Mouse (Mus musculus): ENCODE measurements around the gene Rab17. TPM values are rescaled to one million over a fixed set of nuclear protein-coding genes. Genes with fewer than 3 reads are reported as not detected.
A peak's percentile ranks its signal among the peaks of the same experiment; 100 is the strongest.

Gene Rab17
- polyA plus RNA-seq, 1 experiment from 2014 or later = 21.3 TPM

DNA sequence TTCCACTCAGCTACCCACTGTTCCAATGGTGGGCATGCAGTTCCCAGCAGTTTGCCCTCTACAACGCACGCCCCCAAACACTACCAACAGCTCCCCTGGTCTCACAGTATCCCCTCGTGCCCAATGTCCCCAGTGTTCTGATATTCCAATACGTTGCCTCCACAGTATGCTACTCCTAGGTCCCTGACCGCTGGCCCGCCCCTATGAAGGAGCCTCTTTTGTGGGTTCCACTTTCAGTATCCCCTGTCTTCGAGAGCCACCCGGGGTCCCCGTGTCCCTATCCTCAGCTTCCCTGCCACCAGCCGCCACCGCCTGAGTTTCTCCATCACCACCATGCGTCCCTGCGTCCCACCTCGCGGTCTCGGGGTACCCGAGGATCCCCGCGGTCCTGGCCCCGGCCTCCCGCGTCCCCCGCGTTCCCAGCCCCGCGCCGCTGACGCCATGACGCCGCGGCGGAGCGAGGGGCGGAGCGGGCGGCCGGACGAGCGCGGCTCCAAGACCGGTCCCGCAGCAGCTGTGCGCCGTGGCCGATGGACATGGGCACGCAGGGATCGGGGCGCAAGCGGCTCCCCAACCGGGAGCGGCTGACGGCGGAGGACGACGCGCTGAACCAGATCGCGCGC lies 28.9 kb upstream of the Rab17 start, which contains the start of gene Lrrfip1:
Lrrfip1 (plus strand) TSS at position 470 of the 623 bp plus-strand sequence.
- no peaks in the 10 kb centered on the region for H3K9me3 ChIP-seq (replicated peaks; ENCODE audit: low read length)
- no peaks in the 10 kb centered on the region for H3K27me3 ChIP-seq (ENCODE audit: insufficient read depth, low read length)
- peak within 1 kb of the TSS; percentile 60 for H3K4me3 ChIP-seq (replicated peaks; ENCODE audit: low read depth, low read length)
- TF ChIP-seq CTCF (IDR thresholded peaks at IDR 0.05; ENCODE audit: low read depth) = no peak
- H3K36me3 ChIP-seq (ENCODE audit: insufficient read depth, low read length) = no peaks in the 10 kb centered on the region
- WGBS = 2% methylated on average over 56 of the region's 59 CpGs
- no peak within 1 kb of the TSS for H3K27ac ChIP-seq
- DNase-seq (ENCODE audit: low spot score) = peak; percentile 63
- peak; percentile 62 for ATAC-seq (replicated peaks; ENCODE audit: low FRiP score, low read depth)
- H3K4me2 ChIP-seq (ENCODE audit: low read length) = peak within 1 kb of the TSS; percentile 80
- H3K4me1 ChIP-seq (replicated peaks; ENCODE audit: insufficient read depth, low read length) = peaks cover 9% of the 10 kb centered on the region; the same call in 1 of the 2 replicates
- peak within 1 kb of the TSS; percentile 66 for H3K9ac ChIP-seq (ENCODE audit: low read depth, low read length)

GRCm38 (mm10) chr1:90997641-90998040 lies 28.2 kb upstream of the Rab17 start:
- no peak for ATAC-seq (replicated peaks; ENCODE audit: low FRiP score, low read depth)
- TF ChIP-seq CTCF (IDR thresholded peaks at IDR 0.05; ENCODE audit: low read depth) = no peak
- Histone ChIP-seq H3K9me3 (replicated peaks; ENCODE audit: low read length) (no peaks in the 10 kb centered on the region), H3K27me3 (ENCODE audit: insufficient read depth, low read length) (no peaks in the 10 kb centered on the region), H3K4me3 (replicated peaks; ENCODE audit: low read depth, low read length) (no peak overlapping the region), H3K4me2 (ENCODE audit: low read length) (no peak overlapping the region), H3K27ac (no peak overlapping the region), H3K9ac (ENCODE audit: low read depth, low read length) (no peak overlapping the region), H3K36me3 (ENCODE audit: insufficient read depth, low read length) (no peaks in the 10 kb centered on the region), H3K4me1 (replicated peaks; ENCODE audit: insufficient read depth, low read length) (peaks cover 9% of the 10 kb centered on the region; the same call in 1 of the 2 replicates)
- WGBS = 84% methylated on average over 5 of the region's 5 CpGs
- no peak for DNase-seq (ENCODE audit: low spot score)

DNA sequence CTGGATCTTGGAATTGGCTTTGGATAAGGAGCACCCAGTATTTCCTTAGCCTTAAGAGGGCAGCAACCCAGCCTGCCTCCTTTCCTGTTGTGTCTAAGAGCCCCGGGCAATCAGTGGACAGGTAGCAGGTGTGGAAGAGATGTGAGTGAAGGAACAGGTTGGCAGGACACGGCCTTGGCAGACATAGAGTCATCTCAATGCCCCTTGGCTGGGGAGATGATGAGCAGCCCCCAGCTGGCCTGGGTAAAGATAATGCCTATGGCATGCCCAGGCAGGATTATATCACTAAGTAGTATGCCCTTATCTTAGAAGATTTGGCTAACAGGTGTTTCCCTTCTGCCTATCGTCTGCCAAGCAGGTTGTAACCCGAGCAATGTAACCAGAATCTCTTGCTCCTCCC lies 27.7 kb upstream of the Rab17 start:
- Histone ChIP-seq H3K4me3 (replicated peaks; ENCODE audit: low read depth, low read length) (no peak overlapping the region), H3K4me2 (ENCODE audit: low read length) (no peak overlapping the region), H3K9me3 (replicated peaks; ENCODE audit: low read length) (no peaks in the 10 kb centered on the region), H3K9ac (ENCODE audit: low read depth, low read length) (no peak overlapping the region), H3K27ac (no peak overlapping the region), H3K4me1 (replicated peaks; ENCODE audit: insufficient read depth, low read length) (peaks cover 9% of the 10 kb centered on the region; the same call in 1 of the 2 replicates), H3K27me3 (ENCODE audit: insufficient read depth, low read length) (no peaks in the 10 kb centered on the region), H3K36me3 (ENCODE audit: insufficient read depth, low read length) (no peaks in the 10 kb centered on the region)
- WGBS = 59% methylated on average over 4 of the region's 4 CpGs
- TF ChIP-seq CTCF (IDR thresholded peaks at IDR 0.05; ENCODE audit: low read depth) = no peak
- ATAC-seq (replicated peaks; ENCODE audit: low FRiP score, low read depth) (no peak), DNase-seq (ENCODE audit: low spot score) (no peak)

- Histone ChIP-seq H3K9ac (ENCODE audit: low read depth, low read length) (no peak overlapping the region), H3K36me3 (ENCODE audit: insufficient read depth, low read length) (no peaks in the 10 kb centered on the region), H3K4me3 (replicated peaks; ENCODE audit: low read depth, low read length) (no peak overlapping the region), H3K27ac (no peak overlapping the region), H3K27me3 (ENCODE audit: insufficient read depth, low read length) (no peaks in the 10 kb centered on the region), H3K4me2 (ENCODE audit: low read length) (no peak overlapping the region), H3K4me1 (replicated peaks; ENCODE audit: insufficient read depth, low read length) (peaks cover 9% of the 10 kb centered on the region; the same call in 1 of the 2 replicates), H3K9me3 (replicated peaks; ENCODE audit: low read length) (no peaks in the 10 kb centered on the region)
- ATAC-seq (replicated peaks; ENCODE audit: low FRiP score, low read depth) (no peak), DNase-seq (ENCODE audit: low spot score) (no peak)
- whole genome bisulfite sequencing = 92% methylated on average over 1 of the region's 1 CpGs
- no peak for TF ChIP-seq CTCF (IDR thresholded peaks at IDR 0.05; ENCODE audit: low read depth)
Observed at GRCm38 (mm10) chr1:90995916-90996315, 26.5 kb upstream of the Rab17 start.

DNA sequence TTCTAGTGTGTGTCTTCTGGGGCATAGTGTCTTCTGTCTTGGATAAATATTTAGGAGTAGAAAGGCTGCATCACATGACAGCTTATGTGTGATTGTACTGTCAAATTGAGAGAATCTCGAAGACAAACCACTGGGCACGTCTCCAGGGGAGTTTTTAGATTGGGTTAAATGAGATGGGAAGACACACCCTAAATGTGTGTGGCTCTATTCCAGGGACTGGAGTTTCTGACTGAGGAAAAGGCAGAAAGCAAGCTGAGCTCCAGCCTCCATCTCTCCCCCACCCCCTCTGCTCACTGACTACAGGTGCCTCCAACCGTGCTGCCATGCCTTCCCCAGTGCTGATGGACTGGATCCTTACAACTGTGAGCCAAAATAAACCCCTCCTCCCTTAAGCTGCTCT lies 11.9 kb upstream of the Rab17 start:
- no peak for TF ChIP-seq CTCF (IDR thresholded peaks at IDR 0.05; ENCODE audit: low read depth)
- no peaks in the 10 kb centered on the region for H3K9me3 ChIP-seq (replicated peaks; ENCODE audit: low read length)
- H3K27ac ChIP-seq = no peak overlapping the region
- no peak for DNase-seq (ENCODE audit: low spot score)
- no peaks in the 10 kb centered on the region for H3K27me3 ChIP-seq (ENCODE audit: insufficient read depth, low read length)
- WGBS = 64% methylated on average over 3 of the region's 3 CpGs
- H3K4me2 ChIP-seq (ENCODE audit: low read length) = no peak overlapping the region
- no peak overlapping the region for H3K9ac ChIP-seq (ENCODE audit: low read depth, low read length)
- H3K36me3 ChIP-seq (ENCODE audit: insufficient read depth, low read length) = no peaks in the 10 kb centered on the region
- ATAC-seq (replicated peaks; ENCODE audit: low FRiP score, low read depth) = no peak
- H3K4me1 ChIP-seq (replicated peaks; ENCODE audit: insufficient read depth, low read length) = no peaks in the 10 kb centered on the region
- no peak overlapping the region for H3K4me3 ChIP-seq (replicated peaks; ENCODE audit: low read depth, low read length)

- H3K4me2 ChIP-seq (ENCODE audit: low read length) = no peak overlapping the region
- no peaks in the 10 kb centered on the region for H3K36me3 ChIP-seq (ENCODE audit: insufficient read depth, low read length)
- H3K27me3 ChIP-seq (ENCODE audit: insufficient read depth, low read length) = no peaks in the 10 kb centered on the region
- H3K9me3 ChIP-seq (replicated peaks; ENCODE audit: low read length) = no peaks in the 10 kb centered on the region
- DNase-seq (ENCODE audit: low spot score) (peak; percentile 61), ATAC-seq (replicated peaks; ENCODE audit: low FRiP score, low read depth) (no peak)
- no peak overlapping the region for H3K4me3 ChIP-seq (replicated peaks; ENCODE audit: low read depth, low read length)
- 58% methylated on average over 10 of the region's 10 CpGs for WGBS
- H3K27ac ChIP-seq = no peak overlapping the region
- no peak for TF ChIP-seq CTCF (IDR thresholded peaks at IDR 0.05; ENCODE audit: low read depth)
- H3K9ac ChIP-seq (ENCODE audit: low read depth, low read length) = no peak overlapping the region
- H3K4me1 ChIP-seq (replicated peaks; ENCODE audit: insufficient read depth, low read length) = no peaks in the 10 kb centered on the region
Observed at GRCm38 (mm10) chr1:90980638-90981330, 11.3 kb upstream of the Rab17 start.
